Mouse (Mus musculus): ENCODE measurements at regions not wholly inside any gene's neighbourhood (a gene's known extent, or its start where the extent isn't known, plus 50 kb on each side); places are given as distances from the start of the nearest gene placed in this dataset.

GRCm38 (mm10) chr13:59874137-59874931 is 51.4 kb upstream of the Tut7 start:
- CTCF ChIA-PET = no interaction called here
